Mouse (Mus musculus): ENCODE results near the gene Zbtb33. TPM values are rescaled to one million over a fixed set of nuclear protein-coding genes. Genes with fewer than 3 reads are reported as not detected.

The Zbtb33 gene
- polyA plus RNA-seq, 1 experiment from 2014 or later, result 3.6 TPM

DNA sequence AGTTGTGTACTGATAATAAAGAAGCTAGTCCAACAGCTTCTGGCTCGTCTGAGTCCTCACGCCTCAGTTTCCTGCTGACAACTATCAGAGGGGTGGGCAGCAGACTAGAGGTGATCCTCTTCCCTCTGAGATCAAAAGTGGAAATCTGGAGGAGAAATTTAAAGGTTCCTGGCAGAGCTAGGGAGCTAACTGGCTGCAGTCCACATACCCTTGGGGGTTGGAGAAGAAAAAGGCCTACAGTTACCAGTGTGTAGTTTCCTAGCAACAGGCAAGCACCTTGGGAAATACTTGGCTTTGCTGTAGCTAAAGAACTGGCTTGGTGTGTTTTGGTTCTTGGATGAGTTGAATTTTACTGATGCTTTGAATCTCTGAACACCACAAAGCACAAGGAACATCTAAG lies 12.2 kb downstream of the Zbtb33 start:
- no peaks in the 10 kb centered on the region for H3K36me3 ChIP-seq
- H3K9ac ChIP-seq, result no peak overlapping the region
- 77% methylated on average over 2 of the region's 2 CpGs for WGBS
- no peaks in the 10 kb centered on the region for H3K9me3 ChIP-seq (replicated peaks)
- no peak for ATAC-seq (ENCODE audit: insufficient number of reproducible peaks, low FRiP score, low TSS enrichment, low read depth)
- H3K4me2 ChIP-seq (replicated peaks), result no peak overlapping the region
- H3K4me3 ChIP-seq (replicated peaks), result no peak overlapping the region
- H3K4me1 ChIP-seq, result no peaks in the 10 kb centered on the region
- H3K27ac ChIP-seq (replicated peaks), result no peak overlapping the region
- no peaks in the 10 kb centered on the region for H3K27me3 ChIP-seq

DNA sequence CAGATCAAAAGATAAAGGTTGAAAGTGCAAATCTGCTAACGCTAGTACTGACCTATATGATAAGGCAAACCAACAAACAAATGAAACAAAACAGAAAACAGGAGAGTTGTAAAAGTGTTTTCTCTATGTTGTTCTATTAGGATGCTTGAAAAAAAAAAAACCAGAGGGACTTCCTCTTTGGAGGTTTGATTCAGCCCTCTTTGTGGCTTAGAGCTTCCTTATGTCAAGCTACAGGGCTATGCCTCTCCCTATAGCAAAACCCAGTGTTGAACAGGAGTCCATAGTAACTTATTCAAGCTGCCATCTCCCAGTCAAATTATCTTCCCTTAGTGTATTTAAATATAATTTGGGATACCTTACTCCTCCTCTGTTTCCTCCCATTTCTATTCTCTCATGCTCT lies 17.8 kb downstream of the Zbtb33 start:
- WGBS, result 58% methylated on average over 1 of the region's 1 CpGs
- ATAC-seq (ENCODE audit: insufficient number of reproducible peaks, low FRiP score, low TSS enrichment, low read depth), result no peak
- Histone ChIP-seq H3K27me3 (no peaks in the 10 kb centered on the region), H3K36me3 (no peaks in the 10 kb centered on the region), H3K4me2 (replicated peaks) (no peak overlapping the region), H3K27ac (replicated peaks) (no peak overlapping the region), H3K9me3 (replicated peaks) (no peaks in the 10 kb centered on the region), H3K4me3 (replicated peaks) (no peak overlapping the region), H3K4me1 (no peaks in the 10 kb centered on the region), H3K9ac (no peak overlapping the region)

DNA sequence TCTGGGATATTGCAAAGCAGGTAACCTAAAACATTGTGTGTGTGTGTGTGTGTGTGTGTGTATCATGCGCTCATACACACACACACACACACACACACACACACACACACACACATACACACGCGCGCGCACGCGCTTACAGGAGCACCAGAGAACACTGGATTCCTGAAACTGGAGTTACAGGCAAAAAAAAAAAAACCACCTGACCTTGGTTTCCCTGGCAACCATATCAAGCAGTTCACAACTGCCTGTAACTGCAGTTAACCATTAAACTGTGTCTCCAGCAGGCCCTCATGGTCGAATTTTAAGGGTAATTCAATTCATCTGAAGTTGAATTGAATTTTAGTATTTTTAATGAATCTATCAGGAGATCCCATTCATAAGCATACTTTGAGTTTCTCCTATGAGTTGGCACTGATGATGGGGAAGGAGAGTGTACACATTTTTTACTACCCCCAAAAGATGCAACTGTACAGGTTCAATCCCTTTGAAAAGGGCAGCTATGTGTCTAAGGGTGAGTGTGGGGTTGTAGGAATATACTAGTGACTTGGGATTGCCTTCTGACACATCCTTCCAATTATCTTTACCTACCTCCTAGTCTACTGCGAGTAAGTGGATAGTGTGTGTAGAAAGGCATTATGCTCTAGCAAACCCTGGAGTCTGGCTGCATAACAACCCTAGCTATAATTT lies 27.5 kb downstream of the Zbtb33 start:
- Histone ChIP-seq H3K27ac (replicated peaks) (no peak overlapping the region), H3K4me2 (replicated peaks) (no peak overlapping the region), H3K9ac (no peak overlapping the region), H3K36me3 (no peaks in the 10 kb centered on the region), H3K9me3 (replicated peaks) (no peaks in the 10 kb centered on the region), H3K4me3 (replicated peaks) (no peak overlapping the region), H3K4me1 (no peaks in the 10 kb centered on the region), H3K27me3 (no peaks in the 10 kb centered on the region)
- no peak for ATAC-seq (ENCODE audit: insufficient number of reproducible peaks, low FRiP score, low TSS enrichment, low read depth)
- 61% methylated on average over 3 of the region's 9 CpGs for WGBS

DNA sequence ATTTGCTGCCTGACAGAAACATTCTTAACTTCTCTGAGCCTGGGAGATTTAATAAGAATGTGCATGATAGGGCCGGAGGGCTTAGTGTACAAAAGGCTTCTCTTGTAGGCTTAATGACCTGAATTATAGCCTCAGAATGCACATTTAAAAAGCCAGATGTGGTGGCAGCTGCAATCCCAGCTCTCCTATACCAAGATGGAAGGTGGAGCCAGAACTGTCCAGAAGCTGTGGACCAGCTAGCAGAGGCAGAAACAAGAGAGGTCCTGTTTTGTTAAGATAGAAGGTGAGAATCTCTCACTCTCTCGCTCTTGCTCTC lies 28.0 kb downstream of the Zbtb33 start:
- H3K9ac ChIP-seq, result no peak overlapping the region
- H3K4me3 ChIP-seq (replicated peaks), result no peak overlapping the region
- no peak overlapping the region for H3K27ac ChIP-seq (replicated peaks)
- H3K4me1 ChIP-seq, result no peaks in the 10 kb centered on the region
- no peaks in the 10 kb centered on the region for H3K27me3 ChIP-seq
- no peak overlapping the region for H3K4me2 ChIP-seq (replicated peaks)
- no peaks in the 10 kb centered on the region for H3K9me3 ChIP-seq (replicated peaks)
- no peak for ATAC-seq (ENCODE audit: insufficient number of reproducible peaks, low FRiP score, low TSS enrichment, low read depth)
- WGBS, result 68% methylated on average over 2 of the region's 2 CpGs
- H3K36me3 ChIP-seq, result no peaks in the 10 kb centered on the region

DNA sequence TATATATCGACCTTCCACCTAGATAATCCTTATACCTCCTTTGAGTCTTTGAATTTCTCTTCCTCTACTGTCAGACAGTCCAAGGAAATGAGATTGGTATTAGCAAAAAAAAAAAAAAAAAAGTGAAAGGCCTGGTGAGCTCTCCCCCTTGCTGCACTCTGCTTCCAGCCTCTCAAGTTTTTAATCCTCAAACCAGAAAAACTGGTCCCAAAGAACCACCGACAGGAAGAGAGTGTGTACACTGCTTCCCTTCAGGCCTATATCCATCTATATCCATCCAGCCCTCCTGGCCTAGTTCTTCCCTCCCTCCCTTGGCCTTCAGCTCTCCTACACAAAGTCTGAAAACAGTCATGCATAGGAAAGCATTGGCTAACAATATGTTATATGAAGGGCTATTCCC lies 33.2 kb downstream of the Zbtb33 start:
- Histone ChIP-seq H3K27me3 (no peaks in the 10 kb centered on the region), H3K4me2 (replicated peaks) (no peak overlapping the region), H3K27ac (replicated peaks) (no peak overlapping the region), H3K36me3 (no peaks in the 10 kb centered on the region), H3K4me3 (replicated peaks) (no peak overlapping the region), H3K9me3 (replicated peaks) (no peaks in the 10 kb centered on the region), H3K4me1 (no peaks in the 10 kb centered on the region), H3K9ac (no peak overlapping the region)
- no peak for ATAC-seq (ENCODE audit: insufficient number of reproducible peaks, low FRiP score, low TSS enrichment, low read depth)
- WGBS, result 39% methylated on average over 2 of the region's 2 CpGs

DNA sequence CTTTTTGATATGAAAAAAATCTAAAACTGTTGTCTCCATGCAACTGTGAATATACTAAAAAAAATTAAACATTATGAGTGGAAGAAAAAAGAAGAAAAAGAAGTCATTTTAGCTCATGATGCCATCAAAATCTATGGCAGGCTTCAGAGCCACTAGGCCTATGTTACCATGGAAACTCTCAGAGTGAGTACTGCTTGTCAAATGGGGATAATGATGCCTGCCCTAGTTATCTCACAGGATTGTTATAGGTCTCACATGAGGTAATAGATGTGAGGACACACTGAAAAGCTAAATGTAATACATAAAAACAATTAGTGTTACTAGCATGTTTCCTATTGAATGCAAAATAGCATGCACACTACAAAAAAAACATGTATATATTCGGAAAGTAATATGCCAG lies 40.3 kb downstream of the Zbtb33 start:
- no peaks in the 10 kb centered on the region for H3K36me3 ChIP-seq
- H3K9ac ChIP-seq, result no peak overlapping the region
- 87% methylated on average over 1 of the region's 1 CpGs for WGBS
- ATAC-seq (ENCODE audit: insufficient number of reproducible peaks, low FRiP score, low TSS enrichment, low read depth), result no peak
- H3K4me1 ChIP-seq, result no peaks in the 10 kb centered on the region
- H3K27ac ChIP-seq (replicated peaks), result no peak overlapping the region
- no peak overlapping the region for H3K4me2 ChIP-seq (replicated peaks)
- H3K27me3 ChIP-seq, result no peaks in the 10 kb centered on the region
- no peak overlapping the region for H3K4me3 ChIP-seq (replicated peaks)
- no peaks in the 10 kb centered on the region for H3K9me3 ChIP-seq (replicated peaks)

DNA sequence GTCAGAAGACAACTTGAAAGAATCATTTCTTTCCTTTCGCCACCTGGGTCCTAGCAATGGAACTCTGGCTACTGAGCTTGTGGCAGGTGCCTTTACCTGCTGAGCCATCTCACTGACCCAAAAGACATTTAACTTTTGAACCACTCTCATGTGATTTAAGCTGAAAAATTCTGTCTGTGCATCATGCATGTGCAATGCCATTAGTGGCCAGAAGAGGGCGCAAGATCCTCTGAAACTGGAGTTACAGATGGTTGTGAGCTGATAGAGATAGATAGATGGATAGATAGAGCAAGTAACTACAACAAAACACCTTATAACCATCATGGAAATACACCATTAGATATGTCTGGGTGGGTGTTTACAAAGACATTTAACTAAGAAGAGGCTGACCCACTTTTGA lies 48.1 kb downstream of the Zbtb33 start:
- Histone ChIP-seq H3K4me3 (replicated peaks) (no peak overlapping the region), H3K27ac (replicated peaks) (no peak overlapping the region), H3K4me2 (replicated peaks) (no peak overlapping the region), H3K9ac (no peak overlapping the region), H3K36me3 (no peaks in the 10 kb centered on the region), H3K27me3 (no peaks in the 10 kb centered on the region), H3K9me3 (replicated peaks) (no peaks in the 10 kb centered on the region), H3K4me1 (no peaks in the 10 kb centered on the region)
- 31% methylated on average over 2 of the region's 2 CpGs for WGBS
- no peak for ATAC-seq (ENCODE audit: insufficient number of reproducible peaks, low FRiP score, low TSS enrichment, low read depth)

Small RNAs within 50 kb of the gene (microRNA-seq; reads per million reads assigned to microRNA genes)
- gene Mir3110 (ENCODE audit: borderline number of aligned reads), result not detected

Other genes with a start within 250 kb of the Zbtb33 start
- gene Btg1-ps1, start 171.0 kb upstream of the Zbtb33 start, polyA plus RNA-seq (2015; fragmentation: Nextera tagmentation; extraction: Ambion mirVana), result not detected in 2 replicates
- gene Btg1-ps2, start 146.7 kb upstream of the Zbtb33 start, polyA plus RNA-seq (2015; fragmentation: Nextera tagmentation; extraction: Ambion mirVana), result not detected in 2 replicates
- gene Rhox10, start 123.3 kb upstream of the Zbtb33 start, polyA plus RNA-seq (2015; fragmentation: Nextera tagmentation; extraction: Ambion mirVana), result not detected in 2 replicates
- not detected in 2 replicates for gene Rhox11, start 104.7 kb upstream of the Zbtb33 start, polyA plus RNA-seq (2015; fragmentation: Nextera tagmentation; extraction: Ambion mirVana)
- gene Rhox12, start 78.9 kb upstream of the Zbtb33 start, polyA plus RNA-seq (2015; fragmentation: Nextera tagmentation; extraction: Ambion mirVana), result not detected in 2 replicates
- gene Rhox13, start 68.6 kb upstream of the Zbtb33 start, polyA plus RNA-seq (2015; fragmentation: Nextera tagmentation; extraction: Ambion mirVana), result not detected in 2 replicates
- 34.7 and 36.1 TPM in 2 replicates for gene Tmem255a, start 62.6 kb downstream of the Zbtb33 start, polyA plus RNA-seq (2015; fragmentation: Nextera tagmentation; extraction: Ambion mirVana)
- gene Atp1b4, start 126.4 kb downstream of the Zbtb33 start, polyA plus RNA-seq (2015; fragmentation: Nextera tagmentation; extraction: Ambion mirVana), result 7.9 and 12.3 TPM in 2 replicates